Mouse (Mus musculus): Measurements from ENCODE around the gene Srm.
A peak's percentile ranks its signal among the peaks of the same experiment; 100 is the strongest.

Gene Srm

GRCm38 (mm10) chr4:148591171-148591630 lies at the start of gene Srm:
Gene Srm, plus strand, starts transcription at chr4:148591503.
- DNase-seq (ENCODE audit: low spot score): peak; percentile 97

GRCm38 (mm10) chr4:148549106-148549505 lies 42.2 kb upstream of the Srm start:
- no peak for DNase-seq (ENCODE audit: low spot score)

- no peak for DNase-seq (ENCODE audit: low spot score)
These were observed 33.5 kb upstream of the Srm start for GRCm38 (mm10) chr4:148557766-148558165.

DNA sequence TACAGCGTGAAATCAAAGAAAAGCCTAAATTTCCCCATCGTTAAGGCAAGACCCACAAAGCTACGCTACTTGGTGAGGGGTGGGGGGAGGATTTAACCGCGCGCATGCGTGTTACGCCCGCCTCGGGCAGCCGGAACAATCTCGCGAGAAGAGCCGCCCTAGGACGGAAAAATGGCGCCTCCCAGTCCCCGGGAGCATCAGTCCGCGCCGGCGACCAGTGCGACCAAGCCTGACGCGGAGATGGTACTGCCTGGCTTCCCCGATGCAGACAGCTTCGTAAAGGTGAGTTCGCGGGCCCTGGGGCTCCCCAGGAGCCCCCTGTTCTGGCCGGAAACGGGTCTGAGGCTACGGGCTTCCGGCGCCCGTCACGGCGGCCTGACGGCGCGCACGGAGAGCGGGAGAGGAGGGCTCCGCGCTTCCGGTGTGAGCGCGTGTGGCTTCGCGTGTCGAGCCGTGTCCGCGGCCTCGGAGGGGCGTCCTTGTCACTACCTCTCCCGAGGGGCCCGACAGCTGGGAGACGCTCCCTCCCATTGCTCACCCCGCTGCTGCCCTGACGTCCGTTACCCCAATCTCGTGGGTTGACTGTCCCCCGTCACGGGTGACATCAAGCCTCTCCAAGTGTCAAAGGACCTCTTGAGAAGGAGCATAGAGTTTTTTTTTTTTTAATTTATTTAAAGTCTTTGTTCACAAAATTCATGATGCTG lies 32.9 kb upstream of the Srm start, which contains the start of gene Exosc10:
Exosc10 (plus strand) TSS at position 133 of the 704 bp plus-strand sequence.
- DNase-seq (ENCODE audit: low spot score): peak; percentile 94

- no peak for DNase-seq (ENCODE audit: low spot score)
These were observed 28.6 kb upstream of the Srm start for GRCm38 (mm10) chr4:148562676-148563075.

GRCm38 (mm10) chr4:148563595-148563994 lies 27.7 kb upstream of the Srm start:
- DNase-seq (ENCODE audit: low spot score): no peak

DNA sequence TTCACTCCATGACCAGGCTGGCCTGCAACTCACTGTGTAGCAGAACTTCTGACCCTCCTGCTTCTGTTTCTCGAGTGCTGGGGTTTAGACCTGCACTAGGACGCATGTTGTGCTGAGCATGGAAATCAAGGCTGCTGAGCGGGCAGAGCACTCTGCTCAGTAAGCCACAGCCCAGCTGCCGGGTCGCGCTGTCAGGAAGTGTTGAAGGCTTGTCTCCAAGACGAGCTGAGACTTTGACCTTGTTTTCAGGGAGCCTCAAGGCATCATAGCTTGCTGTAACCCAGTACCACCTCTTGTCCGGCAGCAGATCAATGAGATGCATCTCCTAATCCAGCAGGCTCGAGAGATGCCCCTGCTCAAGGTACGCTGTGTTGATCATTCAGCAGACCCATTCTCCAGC lies 21.2 kb upstream of the Srm start:
- no peak for DNase-seq (ENCODE audit: low spot score)

- DNase-seq (ENCODE audit: low spot score): no peak
These were observed 20.5 kb upstream of the Srm start for GRCm38 (mm10) chr4:148570693-148571295.

- DNase-seq (ENCODE audit: low spot score): no peak
These were observed 18.1 kb upstream of the Srm start for GRCm38 (mm10) chr4:148573222-148573621.

GRCm38 (mm10) chr4:148580765-148581164 lies 10.5 kb upstream of the Srm start:
- DNase-seq (ENCODE audit: low spot score): no peak

DNA sequence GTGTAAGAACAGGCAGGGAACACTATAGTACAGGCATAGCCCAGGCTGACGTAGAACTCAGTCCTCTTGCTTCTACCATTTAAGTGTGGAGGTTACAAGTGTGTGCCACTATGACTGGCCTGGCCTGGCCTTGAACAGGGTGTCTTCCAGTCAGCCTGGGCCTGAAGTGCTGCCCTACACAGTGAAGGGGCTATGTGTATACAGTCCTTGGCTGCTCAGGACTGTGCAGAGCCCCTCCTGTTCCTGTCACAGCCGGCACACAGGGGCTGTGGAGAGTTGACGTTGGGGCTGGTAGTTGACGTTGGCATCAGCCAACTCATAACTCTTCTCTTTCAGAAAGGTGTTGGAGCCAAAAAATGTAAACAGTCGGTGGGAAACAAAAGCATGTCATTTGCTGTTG lies 9.9 kb upstream of the Srm start:
- no peak for DNase-seq (ENCODE audit: low spot score)

GRCm38 (mm10) chr4:148583257-148583656 lies 8.0 kb upstream of the Srm start:
- DNase-seq (ENCODE audit: low spot score): no peak

DNA sequence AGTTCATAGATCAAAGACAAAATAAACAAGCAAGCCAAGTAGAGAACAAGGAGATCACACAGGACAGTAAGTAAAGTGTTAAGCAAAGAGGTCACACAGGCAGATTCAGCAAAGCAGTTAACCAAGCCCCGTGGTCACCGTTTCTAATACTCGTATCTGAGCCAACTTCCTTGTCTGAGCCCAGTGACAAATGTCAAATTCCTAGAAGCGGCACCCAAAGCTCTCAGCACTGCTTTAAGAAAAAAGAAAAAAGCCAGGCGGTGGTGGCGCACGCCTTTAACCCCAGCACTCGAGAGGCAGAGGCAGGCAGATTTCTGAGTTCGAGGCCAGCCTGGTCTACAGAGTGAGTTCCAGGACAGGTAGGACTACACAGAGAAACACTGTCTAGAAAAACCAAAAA lies 4.7 kb upstream of the Srm start:
- DNase-seq (ENCODE audit: low spot score): no peak

- no peak for DNase-seq (ENCODE audit: low spot score)
These were observed 2.5 kb upstream of the Srm start for GRCm38 (mm10) chr4:148588793-148589192.

- no peak for DNase-seq (ENCODE audit: low spot score)
These were observed 1.7 kb upstream of the Srm start for GRCm38 (mm10) chr4:148589565-148589964.

DNA sequence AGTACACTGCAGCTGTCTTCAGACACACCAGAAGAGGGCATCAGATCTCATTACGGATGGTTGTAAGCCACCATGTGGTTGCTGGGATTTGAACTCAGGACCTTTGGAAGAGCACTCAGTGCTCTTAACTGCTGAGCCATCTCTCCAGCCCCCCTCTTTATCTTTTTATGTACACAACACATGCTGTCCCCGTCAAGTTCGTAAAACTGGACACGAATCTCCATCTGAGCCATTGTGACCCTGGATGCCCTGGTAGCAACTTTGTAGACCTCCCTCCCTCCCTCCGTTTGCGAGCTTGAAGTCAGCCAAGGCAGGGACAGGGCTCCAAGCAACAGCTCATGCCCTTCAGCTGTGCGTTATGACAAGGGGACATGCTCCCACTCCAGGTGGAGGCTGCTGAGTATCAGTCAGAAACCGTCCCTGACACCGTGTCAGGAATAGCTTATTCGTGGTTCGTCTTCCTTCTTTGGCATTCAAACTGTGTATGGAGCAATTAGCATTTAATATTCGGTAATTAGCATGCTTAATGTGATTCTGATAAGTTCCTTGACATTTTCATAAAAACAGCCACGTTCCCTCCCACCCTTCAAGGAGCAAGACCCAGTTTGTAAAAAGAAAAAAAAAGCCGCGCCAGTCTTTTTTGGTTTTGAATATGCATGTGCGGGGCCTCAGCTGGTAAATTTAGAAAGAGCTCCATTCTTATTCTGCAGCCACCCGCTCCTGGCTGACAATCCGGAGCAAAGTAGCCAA lies 707 bp upstream of the Srm start:
- peak; percentile 63 for DNase-seq (ENCODE audit: low spot score)

GRCm38 (mm10) chr4:148591637-148592380 lies 506 bp downstream of the Srm start:
- DNase-seq (ENCODE audit: low spot score): peak; percentile 35

GRCm38 (mm10) chr4:148593996-148594395 lies 2.7 kb downstream of the Srm start:
- no peak for DNase-seq (ENCODE audit: low spot score)

GRCm38 (mm10) chr4:148595916-148596315 lies 4.6 kb downstream of the Srm start:
- DNase-seq (ENCODE audit: low spot score): no peak

DNA sequence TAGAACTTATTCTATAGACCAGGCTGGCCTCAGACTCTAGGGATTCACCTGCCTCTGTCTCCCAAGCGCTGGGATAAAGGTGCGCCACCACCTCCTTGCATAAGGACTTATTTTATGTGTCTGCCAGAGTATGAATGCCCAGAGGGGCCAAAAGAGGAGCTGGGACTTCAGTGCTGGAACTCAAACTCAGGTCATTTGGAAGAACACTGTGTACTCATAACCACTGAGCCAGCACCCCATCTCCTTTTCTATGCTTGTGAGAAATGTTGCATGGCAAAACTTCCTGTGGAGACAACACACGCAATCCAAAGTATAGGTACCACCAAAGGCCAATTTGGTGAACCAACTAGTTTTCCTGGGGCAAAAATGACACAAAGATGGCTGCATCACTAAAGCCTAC lies 5.4 kb downstream of the Srm start:
- no peak for DNase-seq (ENCODE audit: low spot score)

DNA sequence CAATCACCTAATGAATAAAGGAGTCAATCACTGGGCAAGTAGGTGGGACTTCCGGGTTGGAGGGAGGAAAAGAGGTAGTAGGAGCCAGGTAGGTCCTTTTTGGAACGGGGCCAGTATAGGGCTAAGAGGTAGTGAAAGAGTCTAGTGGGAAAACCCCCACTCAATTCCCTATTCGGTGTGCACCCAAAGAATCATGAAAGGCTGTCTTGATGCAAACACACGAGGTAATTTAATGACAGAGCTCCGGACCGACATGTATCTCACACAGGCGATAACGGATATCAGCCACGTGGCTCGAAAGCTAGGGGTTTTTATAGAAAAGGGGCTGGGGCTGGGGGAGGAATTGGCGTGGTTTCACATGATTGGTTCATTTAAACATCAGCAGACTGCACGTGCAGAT lies 7.5 kb downstream of the Srm start:
- DNase-seq (ENCODE audit: low spot score): no peak

DNA sequence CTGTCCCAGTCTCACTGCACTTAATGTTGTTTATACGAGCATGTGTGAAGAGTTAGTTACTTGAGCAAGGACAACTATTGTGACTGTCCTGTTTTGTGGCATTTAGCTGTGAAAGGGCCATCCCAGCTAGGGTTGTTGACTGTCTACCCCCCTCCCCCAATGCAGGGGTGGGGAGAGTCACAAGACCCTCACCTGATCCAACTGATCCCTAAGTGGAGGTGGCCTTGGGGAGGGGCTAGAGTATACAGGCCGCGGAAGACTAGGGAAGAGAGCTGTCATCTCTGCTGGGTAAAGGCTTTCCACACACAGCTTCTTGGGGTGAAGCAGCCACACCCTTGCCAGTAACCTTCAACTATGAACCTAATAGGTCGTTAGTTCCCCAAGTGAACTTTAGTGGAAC lies 9.0 kb downstream of the Srm start:
- DNase-seq (ENCODE audit: low spot score): no peak

Measured in embryo, embryonic 10.5 days (tissue).